ENCODE assay signal across 15 mouse cellular contexts in genomic region chr2:59171533-59171932, GRCm38 (mm10). TPM values are rescaled to one million over a fixed set of nuclear protein-coding genes. Genes with fewer than 3 reads are reported as not detected.
DNase-seq lines count a peak whose midpoint lies in the region; ATAC-seq and TF ChIP-seq lines count a peak whose summit lies in the region.
"Had no signal": no experiment of that assay in that cellular context is flagged by ENCODE, and none has a peak within 500 bp of the region (broad histone marks: within the 10 kb centered on the region; RNA-seq: fewer than 3 reads in every experiment).

No protein-coding gene starts in this region.

- TF ChIP-seq EP300 in lung, postnatal 0 days (IDR thresholded peaks at IDR 0.05): peak; percentile 91

- H3K9me3 ChIP-seq in kidney, embryonic 15.5 days (replicated peaks): no peaks in the 10 kb centered on the region
- no peaks in the 10 kb centered on the region for H3K9me3 ChIP-seq in kidney, embryonic 16.5 days (ENCODE audit: low read length)
- no peaks in the 10 kb centered on the region for H3K9me3 ChIP-seq in ES-E14 (ENCODE audit: control insufficient read depth, insufficient read depth, low read depth, low read length)
- no peaks in the 10 kb centered on the region for H3K9me3 ChIP-seq in lung, postnatal 0 days (ENCODE audit: low read length)
- no peaks in the 10 kb centered on the region for H3K9me3 ChIP-seq in forebrain, embryonic 15.5 days
- H3K9me3 ChIP-seq: heart, embryonic 13.5 days; hindbrain, embryonic 10.5 days had no signal

- H3K4me3 ChIP-seq in kidney, embryonic 15.5 days (replicated peaks): no peak overlapping the region
- no peak overlapping the region for H3K4me3 ChIP-seq in kidney, embryonic 16.5 days (ENCODE audit: low read length)
- H3K4me3 ChIP-seq in ES-E14 (ENCODE audit: insufficient read depth in 1 of 2, low read depth in 1 of 2, low read length in 2 of 2, poor library complexity in 1 of 2, severe bottlenecking in 1 of 2): no peak overlapping the region
- H3K4me3 ChIP-seq in lung, postnatal 0 days (ENCODE audit: low read depth, low read length): no peak overlapping the region
- H3K4me3 ChIP-seq in forebrain, embryonic 15.5 days: no peak overlapping the region
- H3K4me3 ChIP-seq: heart, embryonic 13.5 days; hindbrain, embryonic 10.5 days had no signal

- no peaks in the 10 kb centered on the region for H3K27me3 ChIP-seq in kidney, embryonic 15.5 days
- H3K27me3 ChIP-seq in kidney, embryonic 16.5 days (ENCODE audit: insufficient read depth, low read length): no peaks in the 10 kb centered on the region
- H3K27me3 ChIP-seq in lung, postnatal 0 days (replicated peaks; ENCODE audit: insufficient read depth, low read length): no peaks in the 10 kb centered on the region
- H3K27me3 ChIP-seq in forebrain, embryonic 15.5 days: no peaks in the 10 kb centered on the region
- H3K27me3 ChIP-seq: heart, embryonic 13.5 days had no signal

- in situ Hi-C loops in ES-E14 (cut with MboI; ENCODE audit: low sequenced_read_pairs in 2 of 2, unreplicated experiment in 2 of 2): no loop called here

- H3K9ac ChIP-seq in kidney, embryonic 15.5 days: no peak overlapping the region
- no peak overlapping the region for H3K9ac ChIP-seq in kidney, embryonic 16.5 days (replicated peaks; ENCODE audit: low read length)
- no peak overlapping the region; the same call in 1 of the 2 replicates for H3K9ac ChIP-seq in ES-E14 (ENCODE audit: insufficient read depth, low read depth, low read length, poor library complexity, severe bottlenecking)
- H3K9ac ChIP-seq in lung, postnatal 0 days (replicated peaks; ENCODE audit: low read depth): no peak overlapping the region
- H3K9ac ChIP-seq in forebrain, embryonic 15.5 days (replicated peaks): no peak overlapping the region
- H3K9ac ChIP-seq: heart, embryonic 13.5 days had no signal

- peaks cover 36% of the 10 kb centered on the region for H3K4me1 ChIP-seq in kidney, embryonic 15.5 days
- H3K4me1 ChIP-seq in kidney, embryonic 16.5 days (ENCODE audit: insufficient read depth, low read length): peaks cover 38% of the 10 kb centered on the region
- H3K4me1 ChIP-seq in ES-E14 (ENCODE audit: control insufficient read depth in 2 of 2, insufficient read depth in 2 of 2, low read length in 2 of 2, poor library complexity in 1 of 2): peaks cover 4 to 23% of the 10 kb centered on the region in 2 experiments; a peak in 3 of 4 replicates
- H3K4me1 ChIP-seq in lung, postnatal 0 days (ENCODE audit: insufficient read depth, low read depth, low read length): no peaks in the 10 kb centered on the region
- H3K4me1 ChIP-seq in forebrain, embryonic 15.5 days: no peaks in the 10 kb centered on the region
- H3K4me1 ChIP-seq: hindbrain, embryonic 10.5 days had no signal

- no peaks in the 10 kb centered on the region for H3K36me3 ChIP-seq in kidney, embryonic 15.5 days
- no peaks in the 10 kb centered on the region for H3K36me3 ChIP-seq in kidney, embryonic 16.5 days (ENCODE audit: insufficient read depth, low read length)
- H3K36me3 ChIP-seq in ES-E14 (ENCODE audit: control insufficient read depth, insufficient read depth, low read length, poor library complexity, severe bottlenecking): no peaks in the 10 kb centered on the region
- H3K36me3 ChIP-seq in lung, postnatal 0 days (ENCODE audit: insufficient read depth, low read length): no peaks in the 10 kb centered on the region
- H3K36me3 ChIP-seq in forebrain, embryonic 15.5 days: no peaks in the 10 kb centered on the region
- H3K36me3 ChIP-seq: heart, embryonic 13.5 days had no signal

- intact Hi-C loops in heart, postnatal 36 days (cut with DNase I): no loop called here

- peak; percentile 70 for DNase-seq in 3T3-L1 (ENCODE audit: low read depth, low spot score)
- DNase-seq in ES-E14 (ENCODE audit: low read depth, low spot score): no peak
- peak; percentile 43 for DNase-seq in lung, postnatal 0 days (ENCODE audit: low spot score)
- no peak for DNase-seq in heart, postnatal 36 days
- no peak for DNase-seq in left cerebral cortex, adult 9 months (ENCODE audit: low spot score in 2 of 2)
- DNase-seq: adrenal gland, postnatal 36 days; gastrocnemius, postnatal 25 days; kidney, adult 11 months; thymus, adult 2 months had no signal

- TF ChIP-seq CTCF in lung, postnatal 0 days (IDR thresholded peaks at IDR 0.05): no peak

- 71% methylated on average over 5 of the region's 5 CpGs for WGBS in kidney, embryonic 15.5 days
- WGBS in kidney, embryonic 16.5 days: 65% methylated on average over 5 of the region's 5 CpGs
- 45% methylated on average over 5 of the region's 5 CpGs for WGBS in lung, postnatal 0 days
- WGBS in forebrain, embryonic 15.5 days: 83% methylated on average over 5 of the region's 5 CpGs

- H3K27ac ChIP-seq in kidney, embryonic 15.5 days: peak overlapping the region; percentile 41; the same call in 1 of the 2 replicates
- no peak overlapping the region for H3K27ac ChIP-seq in kidney, embryonic 16.5 days (ENCODE audit: low read length)
- H3K27ac ChIP-seq in ES-E14 (ENCODE audit: insufficient read depth, low read depth, low read length, poor library complexity, severe bottlenecking): peak overlapping the region; percentile 57; the same call in 1 of the 2 replicates
- H3K27ac ChIP-seq in lung, postnatal 0 days (ENCODE audit: low read length): peak overlapping the region; percentile 52
- no peak overlapping the region for H3K27ac ChIP-seq in forebrain, embryonic 15.5 days (replicated peaks)
- H3K27ac ChIP-seq: heart, embryonic 13.5 days; hindbrain, embryonic 10.5 days had no signal

- no peak for ATAC-seq in kidney, embryonic 15.5 days (replicated peaks; ENCODE audit: low FRiP score)
- ATAC-seq in kidney, embryonic 16.5 days (ENCODE audit: low FRiP score, low TSS enrichment): no peak
- ATAC-seq in lung, postnatal 0 days: peak; percentile 64
- no peak for ATAC-seq in forebrain, embryonic 15.5 days (replicated peaks)
- ATAC-seq: forebrain, embryonic 14.5 days had no signal

- no peak overlapping the region for H3K4me2 ChIP-seq in kidney, embryonic 15.5 days
- no peak overlapping the region for H3K4me2 ChIP-seq in kidney, embryonic 16.5 days (replicated peaks; ENCODE audit: low read depth, low read length)
- H3K4me2 ChIP-seq in lung, postnatal 0 days (replicated peaks; ENCODE audit: low read depth, low read length): no peak overlapping the region
- no peak overlapping the region for H3K4me2 ChIP-seq in forebrain, embryonic 15.5 days (replicated peaks)
- H3K4me2 ChIP-seq: heart, embryonic 13.5 days had no signal

TF ChIP-seq in ES-E14, 5 proteins besides CTCF, POLR2A, EP300 and RAD21:
- no peak for TF ChIP-seq MAFK (IDR thresholded peaks at IDR 0.05; ENCODE audit: insufficient read depth, low read depth, low read length)
- no peak for TF ChIP-seq ZC3H11A (IDR thresholded peaks at IDR 0.05; ENCODE audit: borderline replicate concordance, low read depth, low read length)
- no peak for TF ChIP-seq CHD2 (IDR thresholded peaks at IDR 0.05; ENCODE audit: low read depth, low read length)
- TF ChIP-seq ZNF384 (IDR thresholded peaks at IDR 0.05; ENCODE audit: low read depth, low read length): no peak
- TF ChIP-seq HCFC1 (IDR thresholded peaks at IDR 0.05; ENCODE audit: borderline replicate concordance, insufficient read depth, low read length): no peak

RNA-seq across cellular contexts. Expression of gene Pkp4, which starts 10.9 kb away (rescaled TPM):
- polyA plus RNA-seq in kidney, embryonic 15.5 days (2015; fragmentation: Nextera tagmentation; extraction: Ambion mirVana): 21.1 and 24.7 TPM in 2 replicates
- 23.5 and 27.6 TPM in 2 replicates for polyA plus RNA-seq in kidney, embryonic 16.5 days (2015; fragmentation: Nextera tagmentation; extraction: Ambion mirVana)
- total RNA-seq in ES-E14 (2012; rRNA removed): 54.3 and 76.0 TPM in 2 replicates
- 14.8 and 18.0 TPM in 2 replicates for polyA plus RNA-seq in lung, postnatal 0 days (2015; fragmentation: Nextera tagmentation; extraction: Ambion mirVana)
- polyA plus RNA-seq in forebrain, embryonic 15.5 days (2015; fragmentation: Nextera tagmentation; extraction: Ambion mirVana): 23.1 and 23.9 TPM in 2 replicates
- total RNA-seq in heart, postnatal 36 days (2021): 100 to 1,000 TPM; 146 to 197 TPM

RNA-seq across cellular contexts. Expression of gene Ccdc148, which starts 11.1 kb away (rescaled TPM):
- 1.5 and 1.9 TPM in 2 replicates for polyA plus RNA-seq in kidney, embryonic 15.5 days (2015; fragmentation: Nextera tagmentation; extraction: Ambion mirVana)
- polyA plus RNA-seq in kidney, embryonic 16.5 days (2015; fragmentation: Nextera tagmentation; extraction: Ambion mirVana): 1.4 and 1.6 TPM in 2 replicates
- 0.21 and 0.27 TPM in 2 replicates for total RNA-seq in ES-E14 (2012; rRNA removed)
- polyA plus RNA-seq in lung, postnatal 0 days (2015; fragmentation: Nextera tagmentation; extraction: Ambion mirVana): 0.68 and 1.6 TPM in 2 replicates
- polyA plus RNA-seq in forebrain, embryonic 15.5 days (2015; fragmentation: Nextera tagmentation; extraction: Ambion mirVana): 4.1 and 4.8 TPM in 2 replicates
- total RNA-seq in heart, postnatal 36 days (2021): under 1 TPM; 0.41 to 0.83 TPM
- total RNA-seq: gastrocnemius, postnatal 25 days had no signal

Comparison
In these comparisons a context has a peak if more than half of its experiments do, and no peak if none do; other contexts are left out.
1. H3K27ac ChIP-seq: peak in kidney, embryonic 15.5 days (single experiment), ES-E14 (single experiment) and lung, postnatal 0 days (single experiment); none in kidney, embryonic 16.5 days (single experiment) and forebrain, embryonic 15.5 days (single experiment).
2. DNase-seq: peak in 3T3-L1 (single experiment) and lung, postnatal 0 days (single experiment); none in ES-E14 (single experiment), heart, postnatal 36 days (0 of 2) and left cerebral cortex, adult 9 months (0 of 2).